Mouse (Mus musculus): Measurements from ENCODE around the gene Cd80. TPM values are rescaled to one million over a fixed set of nuclear protein-coding genes. Genes with fewer than 3 reads are reported as not detected.

The Cd80 gene
- total and polyA plus RNA-seq, 3 experiments: 0.04 to 0.38 TPM; not detected in 1

DNA sequence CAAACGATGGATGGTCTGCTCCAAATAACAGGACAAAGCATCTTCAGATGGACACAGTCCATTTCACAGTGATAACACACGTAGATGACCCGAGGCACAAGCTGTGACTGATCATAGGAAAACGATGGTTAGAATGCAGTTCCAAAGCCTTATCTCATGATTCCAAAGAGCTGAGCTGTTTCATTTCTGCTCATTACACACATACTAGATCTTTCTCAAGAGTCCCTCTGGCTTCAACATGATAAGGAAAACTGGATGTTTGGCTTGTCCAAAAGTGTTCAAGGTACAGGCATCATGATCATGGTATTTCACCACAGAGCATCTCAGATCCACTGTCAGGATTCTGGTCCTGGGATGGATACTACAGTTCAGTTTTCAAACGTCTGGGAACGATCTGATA is 70.9 kb downstream of the Cd80 start:
- Histone ChIP-seq H3K79me2 (ENCODE audit: control insufficient read depth, insufficient read depth, low read length, poor library complexity) (peaks cover 10% of the 10 kb centered on the region), H3K27ac (ENCODE audit: control insufficient read depth, low read depth, low read length) (no peak overlapping the region), H3K36me3 (ENCODE audit: control insufficient read depth in 1 of 2, insufficient read depth in 2 of 2, low read length in 2 of 2) (peaks cover 2 to 6% of the 10 kb centered on the region in 2 experiments), H3K9ac (ENCODE audit: control insufficient read depth, low read depth, low read length, poor library complexity, severe bottlenecking) (no peak overlapping the region), H3K27me3 (ENCODE audit: control insufficient read depth in 1 of 2, insufficient read depth in 2 of 2, low read length in 2 of 2) (no peaks in the 10 kb centered on the region), H3K4me1 (ENCODE audit: control insufficient read depth in 1 of 2, insufficient read depth in 2 of 2, low read length in 2 of 2) (peaks cover 0 to 3% of the 10 kb centered on the region in 2 experiments; a peak in 2 of 4 replicates), H3K9me3 (replicated peaks; ENCODE audit: insufficient read depth, low read length) (no peaks in the 10 kb centered on the region), H3K4me3 (ENCODE audit: control insufficient read depth in 1 of 2, insufficient read depth in 1 of 2, low read depth in 2 of 2, low read length in 2 of 2) (no peak overlapping the region)
- TF ChIP-seq ZKSCAN1 (IDR thresholded peaks at IDR 0.05; ENCODE audit: low read depth, low read length) (no peak), POLR2A (IDR thresholded peaks at IDR 0.05; ENCODE audit: control insufficient read depth in 1 of 2, insufficient read depth in 1 of 2, low read depth in 1 of 2, low read length in 2 of 2, poor library complexity in 1 of 2) (no peak), GATA1 (IDR thresholded peaks at IDR 0.05; ENCODE audit: low read depth, low read length) (no peak), UBTF (IDR thresholded peaks at IDR 0.05; ENCODE audit: borderline replicate concordance, insufficient read depth, low read depth, low read length) (no peak), CHD1 (IDR thresholded peaks at IDR 0.05; ENCODE audit: low read depth, low read length) (no peak), BHLHE40 (IDR thresholded peaks at IDR 0.05; ENCODE audit: borderline replicate concordance, low read depth, low read length) (no peak), ZC3H11A (IDR thresholded peaks at IDR 0.05; ENCODE audit: low read depth, low read length) (no peak), TCF12 (IDR thresholded peaks at IDR 0.05; ENCODE audit: low read depth, low read length) (no peak), MYC (IDR thresholded peaks at IDR 0.05; ENCODE audit: low read depth, low read length) (no peak), HCFC1 (IDR thresholded peaks at IDR 0.05; ENCODE audit: low read depth, low read length) (no peak), CTCF (IDR thresholded peaks at IDR 0.05 in 2 of 3, conservative IDR thresholded peaks at IDR 0.05 in 1 of 3; ENCODE audit: control insufficient read depth in 1 of 3, insufficient read depth in 1 of 3, low read depth in 2 of 3, low read length in 3 of 3, poor library complexity in 1 of 3, severe bottlenecking in 1 of 3) (no peak), ZNF384 (IDR thresholded peaks at IDR 0.05; ENCODE audit: low read depth, low read length) (no peak), GABPA (IDR thresholded peaks at IDR 0.05; ENCODE audit: low read depth, low read length) (no peak), KAT2A (conservative IDR thresholded peaks at IDR 0.05; ENCODE audit: low read depth, low read length) (no peak), MEF2A (IDR thresholded peaks at IDR 0.05; ENCODE audit: extremely low read depth, insufficient replicate concordance, low read depth, low read length, poor library complexity, severe bottlenecking) (no peak), CHD2 (IDR thresholded peaks at IDR 0.05; ENCODE audit: low read length) (no peak), TAL1 (IDR thresholded peaks at IDR 0.05; ENCODE audit: low read length) (no peak), USF2 (IDR thresholded peaks at IDR 0.05; ENCODE audit: borderline replicate concordance in 1 of 2, insufficient read depth in 1 of 2, low read depth in 1 of 2, low read length in 2 of 2) (no peak), JUND (IDR thresholded peaks at IDR 0.05; ENCODE audit: low read depth, low read length) (no peak), MAZ (IDR thresholded peaks at IDR 0.05; ENCODE audit: low read depth, low read length) (no peak)
- DNase-seq (ENCODE audit: low read depth, low spot score): no peak
